Mouse (Mus musculus): Measurements from ENCODE around the gene Tmem163.

GRCm38 (mm10) chr1:127603697-127604631 is 75.4 kb downstream of the Tmem163 start:
- no peak for TF ChIP-seq POLR2A (IDR thresholded peaks at IDR 0.05; ENCODE audit: insufficient read length, low read depth)
- no peak for TF ChIP-seq USF1 (IDR thresholded peaks at IDR 0.05; ENCODE audit: low read depth)
- no peak for TF ChIP-seq MYOD1 (IDR thresholded peaks at IDR 0.05; ENCODE audit: control insufficient read depth in 1 of 3, insufficient read length in 2 of 3, low read depth in 2 of 3)
- no peak for TF ChIP-seq MAX (IDR thresholded peaks at IDR 0.05; ENCODE audit: low read depth)
- no peak for TF ChIP-seq TCF12 (IDR thresholded peaks at IDR 0.05; ENCODE audit: insufficient read depth, poor library complexity, severe bottlenecking)
- no peak for TF ChIP-seq POLR2AphosphoS2 (IDR thresholded peaks at IDR 0.05; ENCODE audit: insufficient read length, low read depth)
- TF ChIP-seq E2F4 (IDR thresholded peaks at IDR 0.05; ENCODE audit: insufficient read depth): no peak
- TF ChIP-seq CEBPB (IDR thresholded peaks at IDR 0.05; ENCODE audit: insufficient read depth, poor library complexity, severe bottlenecking): no peak
- TF ChIP-seq REST (IDR thresholded peaks at IDR 0.05; ENCODE audit: insufficient read depth, insufficient read length): no peak
